Mouse (Mus musculus): ENCODE data around the gene Dzip1l.

The Dzip1l gene

GRCm38 (mm10) chr9:99661606-99662166 lies 32.4 kb downstream of the Dzip1l start:
- no peak for DNase-seq

DNA sequence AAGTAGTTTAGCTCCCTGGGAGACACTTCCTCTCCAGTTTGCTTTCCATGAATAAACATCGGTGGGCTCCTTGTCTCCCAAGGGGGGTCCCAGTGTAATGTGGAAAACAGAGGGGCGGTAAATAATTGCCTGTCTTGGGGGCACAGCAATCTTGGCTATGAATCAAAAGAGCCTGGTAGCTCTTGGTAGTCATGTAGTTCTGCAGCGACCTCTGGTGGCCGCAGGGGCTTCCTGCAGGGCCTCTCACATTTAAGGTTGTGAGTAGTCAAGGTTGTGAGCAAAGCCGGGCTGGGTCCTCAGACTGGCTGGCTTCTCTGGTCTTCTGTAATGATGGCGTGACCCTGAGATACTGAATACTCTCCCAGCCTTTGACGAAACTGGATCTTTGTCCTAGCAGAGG lies 33.1 kb downstream of the Dzip1l start:
- DNase-seq, result peak; percentile 52

- DNase-seq, result no peak
Measured at GRCm38 (mm10) chr9:99662887-99663286, 33.6 kb downstream of the Dzip1l start.

DNA sequence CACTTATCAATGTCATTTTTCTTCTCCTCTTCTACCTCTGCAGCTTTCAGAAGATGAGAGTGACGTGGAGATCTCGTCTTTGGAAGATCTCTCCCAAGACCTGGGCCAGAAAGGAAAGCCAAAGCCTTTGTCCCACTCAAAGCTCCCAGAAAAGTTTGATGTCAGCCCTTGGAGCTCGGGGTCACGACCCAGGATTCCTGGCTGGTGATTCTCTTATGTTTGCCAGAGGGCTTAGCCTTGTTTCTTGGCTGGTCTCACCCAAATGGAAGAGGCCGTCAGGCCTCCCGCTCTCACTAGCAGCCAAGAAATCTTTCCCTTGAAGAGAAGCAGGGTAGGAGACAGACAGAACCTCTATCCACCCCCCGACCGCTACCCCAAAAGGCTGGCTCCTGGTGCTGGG lies 38.3 kb downstream of the Dzip1l start:
- no peak for DNase-seq

DNA sequence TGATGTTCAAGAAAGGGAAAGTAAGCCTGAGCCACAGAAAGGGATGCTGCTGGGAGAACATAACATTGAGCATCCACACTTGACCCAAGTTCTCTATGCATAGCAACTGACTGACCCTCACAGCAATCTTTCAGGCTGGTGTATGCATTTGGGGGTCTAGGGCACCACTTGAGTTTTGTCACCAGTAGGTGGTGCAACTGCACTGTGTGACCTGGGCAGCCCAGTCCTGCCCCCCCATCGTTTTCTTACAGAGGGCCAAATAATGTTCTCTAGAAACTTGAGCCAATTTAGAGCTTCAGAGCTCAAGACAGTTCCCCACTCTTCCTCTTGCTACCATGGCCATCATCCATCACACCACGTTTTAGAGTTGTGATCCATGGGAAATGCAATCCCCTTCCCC lies 42.3 kb downstream of the Dzip1l start:
- DNase-seq, result no peak

DNA sequence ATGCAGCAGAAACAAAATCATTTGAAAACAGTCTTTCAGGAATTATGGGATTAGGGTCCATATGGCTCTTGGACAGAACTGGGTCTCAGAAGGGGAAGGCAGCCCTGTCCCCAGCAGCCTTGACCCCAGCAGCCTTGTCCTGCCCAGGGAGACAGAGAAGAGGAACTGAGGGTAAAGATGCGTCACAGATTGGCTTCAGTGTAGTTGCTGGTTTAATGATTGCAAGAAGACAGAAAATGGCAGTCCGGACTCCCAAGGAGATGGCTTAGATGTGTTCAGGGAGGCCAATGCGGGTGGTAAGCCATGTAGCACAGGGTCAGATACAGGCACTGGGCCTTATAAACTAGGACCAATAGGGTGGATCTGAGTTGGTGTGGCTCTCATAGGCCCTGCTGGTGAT lies 46.4 kb downstream of the Dzip1l start:
- no peak for DNase-seq

DNA sequence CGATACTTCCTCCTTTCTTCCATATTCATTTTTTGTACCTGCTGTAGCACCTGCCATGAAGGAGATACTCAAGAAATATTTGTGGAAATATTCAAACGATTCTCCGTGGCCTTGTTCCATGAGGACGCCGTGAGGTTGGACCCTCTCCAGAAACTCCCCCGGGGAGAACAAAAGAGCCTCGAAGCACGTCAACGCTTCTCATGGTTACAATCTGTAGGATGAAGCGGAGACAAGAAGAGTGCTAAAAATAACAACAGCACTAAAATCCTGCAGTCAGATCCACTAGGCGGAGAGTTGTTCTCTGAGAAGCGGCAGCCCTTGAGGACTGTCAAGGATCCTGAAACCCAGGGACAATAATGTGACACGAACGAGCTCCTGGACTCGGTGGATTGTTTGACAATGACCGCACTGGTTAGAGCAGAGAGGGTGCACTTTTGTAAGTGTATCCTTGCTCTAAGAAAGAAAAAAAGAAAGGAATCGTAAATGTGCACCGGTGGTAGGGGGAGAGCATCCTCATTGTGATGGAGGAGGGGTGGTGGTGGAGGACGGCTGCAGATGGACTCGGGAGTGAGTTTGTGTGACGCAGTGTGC lies 52.8 kb downstream of the Dzip1l start:
- DNase-seq, result no peak

GRCm38 (mm10) chr9:99685061-99685521 lies 55.8 kb downstream of the Dzip1l start:
- DNase-seq, result no peak

DNA sequence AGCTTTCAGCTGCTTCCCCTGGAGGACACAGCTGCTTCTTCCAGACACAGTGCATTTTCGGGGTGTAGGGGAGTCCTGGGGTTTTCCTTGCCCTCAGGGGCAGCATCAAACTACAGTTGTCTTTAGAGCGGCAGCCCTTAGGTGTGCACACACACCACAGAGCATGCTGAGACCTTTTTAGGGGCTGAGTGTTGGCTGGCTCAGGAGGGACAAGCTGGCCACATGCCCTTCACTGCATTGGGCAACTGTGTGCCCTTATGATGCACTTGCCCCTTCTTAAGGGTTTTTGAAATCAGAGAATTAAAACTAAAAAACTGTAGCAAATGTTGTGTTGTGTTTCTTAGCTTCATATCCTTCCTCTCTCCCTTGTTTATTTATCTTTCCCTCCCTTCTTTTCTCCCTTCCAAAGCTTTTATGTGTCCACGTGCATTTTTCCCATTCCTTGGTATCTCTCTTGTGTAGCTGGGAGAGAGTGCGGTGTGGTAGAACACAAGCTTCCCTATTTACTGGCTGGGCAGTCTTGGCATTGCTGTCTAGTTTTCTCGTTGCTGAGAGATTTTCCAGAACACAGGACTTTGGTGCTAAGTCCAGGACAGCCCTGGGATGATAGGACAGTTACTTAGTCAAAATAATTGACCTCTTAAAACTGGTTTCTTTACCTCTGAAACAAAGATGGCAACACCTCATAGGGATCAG lies 56.4 kb downstream of the Dzip1l start:
- no peak for DNase-seq

GRCm38 (mm10) chr9:99689796-99690195 lies 60.5 kb downstream of the Dzip1l start:
- DNase-seq, result no peak

DNA sequence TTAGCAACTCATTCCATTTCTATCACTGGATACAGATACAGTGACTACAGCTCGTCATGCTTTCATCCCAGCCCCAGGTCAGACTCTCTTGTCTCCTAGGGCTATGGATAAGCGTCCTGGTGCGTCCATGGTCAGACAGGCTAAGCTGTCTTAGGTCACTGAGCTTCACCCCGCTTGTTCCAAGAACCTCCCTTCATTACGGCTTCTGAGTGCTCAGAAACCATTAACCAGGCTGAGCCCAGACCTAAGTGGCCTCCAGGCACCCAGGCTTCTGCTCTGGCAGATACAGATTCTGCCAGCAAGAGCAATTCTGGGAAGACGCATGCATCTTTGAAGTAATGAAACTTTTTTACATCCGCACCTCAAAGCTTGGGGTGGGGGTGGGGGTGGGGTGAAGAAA lies 61.1 kb downstream of the Dzip1l start:
- DNase-seq, result no peak

DNA sequence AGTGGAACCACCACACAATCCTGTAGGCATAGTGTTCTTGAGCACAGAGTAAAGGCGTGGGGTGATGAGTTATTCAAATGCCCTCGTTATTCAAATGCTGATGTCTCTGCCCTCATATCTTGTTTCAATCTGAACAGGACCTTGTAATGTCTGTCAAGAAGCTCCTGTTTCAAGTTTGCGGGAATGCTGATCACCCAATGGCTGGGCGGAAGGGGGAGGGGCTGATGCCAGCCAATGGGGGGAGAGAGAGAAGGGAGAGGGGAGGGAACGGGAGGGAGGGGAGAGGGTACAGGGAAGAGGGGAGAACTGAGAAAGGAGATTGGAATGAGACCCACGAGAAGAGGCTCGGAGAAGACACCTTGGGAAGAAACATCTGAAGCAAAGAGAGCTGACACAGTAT lies 65.7 kb downstream of the Dzip1l start:
- DNase-seq, result no peak

GRCm38 (mm10) chr9:99699752-99700389 lies 70.6 kb downstream of the Dzip1l start:
- no peak for DNase-seq

GRCm38 (mm10) chr9:99701187-99701586 lies 71.9 kb downstream of the Dzip1l start:
- DNase-seq, result no peak

- DNase-seq, result no peak
Measured at GRCm38 (mm10) chr9:99702215-99702614, 72.9 kb downstream of the Dzip1l start.

- no peak for DNase-seq
Measured at GRCm38 (mm10) chr9:99703711-99704110, 74.4 kb downstream of the Dzip1l start.

DNA sequence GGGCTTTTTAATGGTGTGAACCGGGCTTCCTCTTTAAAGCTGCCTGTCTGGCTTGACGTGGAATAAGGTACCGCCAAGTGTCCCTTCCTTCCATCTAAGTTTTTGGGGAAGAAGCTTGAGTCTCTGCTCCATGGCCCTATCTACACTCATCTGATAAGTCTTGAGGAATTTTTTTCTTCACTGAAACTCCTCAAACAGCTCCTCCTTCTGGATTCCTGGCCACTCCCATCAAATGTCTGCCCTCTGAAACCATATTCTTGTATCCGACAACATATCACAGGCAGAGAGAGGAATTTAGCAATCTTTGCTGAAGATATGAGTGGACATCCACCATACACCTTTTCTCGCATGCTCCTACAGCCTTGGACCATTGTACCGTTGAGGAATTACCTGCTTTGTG lies 77.0 kb downstream of the Dzip1l start:
- no peak for DNase-seq

DNA sequence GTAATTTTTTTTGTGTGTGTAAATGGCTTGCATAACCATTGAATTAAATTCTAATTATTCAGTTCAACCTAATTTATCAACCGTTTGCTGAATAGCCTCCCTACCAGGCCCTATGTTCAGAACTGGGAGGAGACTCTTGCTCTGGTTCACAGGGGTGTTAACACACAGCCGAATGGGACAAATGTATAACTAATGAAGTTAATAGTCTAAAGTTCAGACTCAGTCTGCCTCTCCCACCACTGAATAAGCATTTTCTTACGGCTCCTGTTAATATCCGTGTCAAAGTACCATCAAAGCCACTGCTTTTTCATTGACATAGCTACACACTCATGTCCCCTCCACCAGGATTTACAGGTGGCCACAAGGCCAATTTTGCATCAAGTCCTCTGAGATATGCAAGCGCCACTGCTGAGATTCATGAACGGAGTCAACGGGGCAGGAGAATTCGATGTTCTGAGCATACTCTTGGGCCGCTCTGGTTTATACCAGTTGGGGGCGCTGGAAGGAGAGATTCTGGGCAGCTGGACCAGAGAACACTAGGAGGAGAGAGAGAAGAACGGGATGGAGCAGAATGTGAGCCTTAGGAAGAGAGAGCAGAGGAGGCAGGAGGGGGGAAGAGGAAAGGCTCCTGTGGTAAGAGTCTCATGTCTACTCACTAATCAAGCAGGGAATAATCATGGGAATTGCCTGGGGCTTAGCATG lies 78.3 kb downstream of the Dzip1l start:
- no peak for DNase-seq

DNA sequence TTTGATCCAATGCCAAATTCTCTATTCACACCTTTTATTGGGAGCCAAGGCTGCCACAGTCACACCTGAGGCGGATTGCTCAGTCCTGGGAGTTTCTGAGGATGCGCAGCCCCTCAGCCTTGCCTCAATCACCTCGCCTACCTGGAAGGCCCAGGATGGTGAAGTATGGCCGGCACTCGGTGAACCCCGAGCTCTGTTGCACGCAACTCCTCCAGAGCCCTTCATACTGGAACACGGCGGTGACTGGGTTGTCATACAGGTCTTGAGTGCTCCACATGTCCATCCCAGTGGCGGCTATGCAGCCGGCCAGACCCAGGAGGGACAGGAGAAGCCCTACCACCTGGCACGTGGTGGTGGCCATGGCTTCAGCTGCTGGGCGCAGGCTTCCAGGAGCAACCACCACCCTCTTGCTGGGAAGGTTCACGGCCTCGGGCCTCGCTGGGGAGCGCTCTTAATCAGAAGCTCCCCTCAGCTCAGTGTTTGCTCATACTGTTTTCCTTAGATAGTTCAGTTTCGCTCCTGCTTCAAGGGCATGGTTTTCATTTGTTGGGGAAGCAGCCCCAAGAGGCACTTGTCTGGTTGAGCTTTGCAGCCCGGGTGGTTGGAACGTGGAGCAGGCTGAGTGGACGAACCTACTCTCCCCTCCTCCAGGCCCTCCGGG lies 80.4 kb downstream of the Dzip1l start:
- no peak for DNase-seq

DNA sequence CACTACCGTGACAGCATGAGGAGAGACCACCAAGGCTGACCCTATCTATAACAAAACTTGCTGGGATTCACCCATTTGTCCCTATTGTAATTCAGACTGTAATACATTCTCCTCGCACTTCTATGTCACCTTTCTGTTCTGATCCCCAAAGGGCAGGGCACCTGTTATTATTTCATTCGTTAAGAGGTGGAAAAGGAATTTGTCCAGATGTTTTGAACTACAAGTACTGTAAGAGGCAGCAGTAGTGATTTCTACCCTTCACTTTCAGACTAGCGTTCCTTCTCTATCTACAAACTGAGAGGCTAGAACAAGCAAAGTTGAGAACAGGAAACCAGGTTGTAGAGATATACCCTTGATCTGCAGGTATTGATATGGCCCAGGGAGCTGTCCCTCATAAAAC lies 81.0 kb downstream of the Dzip1l start:
- no peak for DNase-seq

DNA sequence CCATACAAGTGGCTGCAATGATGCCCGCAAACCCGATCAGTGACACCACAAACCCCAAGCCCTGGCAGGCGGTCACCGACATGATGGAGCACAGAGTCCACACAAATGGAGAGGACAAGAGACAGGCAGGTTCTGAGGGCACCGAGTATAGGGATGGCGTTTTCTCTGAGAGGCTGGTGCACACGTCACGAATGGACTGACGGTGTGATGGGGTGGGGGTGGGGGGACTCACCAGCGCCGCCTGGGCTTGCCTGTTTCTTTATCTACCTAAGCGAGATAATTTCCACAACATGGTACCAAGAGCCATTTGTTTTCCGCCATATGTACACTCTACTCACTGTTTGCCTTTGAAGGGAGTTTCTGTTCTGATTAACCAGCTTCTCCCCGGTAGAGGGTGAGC lies 87.8 kb downstream of the Dzip1l start, which contains the start of gene Cldn18:
Gene Cldn18, minus strand, starts transcription at position 134 of the 400 bp plus-strand sequence.
- no peak for DNase-seq
